Mouse (Mus musculus) adipocyte (in vitro differentiated cells): ENCODE data around the gene Tst.

Experiments
- DNase-seq: peaks from one replicate; pipeline ENCODE4 v3.0.0-alpha.2; 2016; ENCODE audit warnings: low spot score

Gene Tst

DNA sequence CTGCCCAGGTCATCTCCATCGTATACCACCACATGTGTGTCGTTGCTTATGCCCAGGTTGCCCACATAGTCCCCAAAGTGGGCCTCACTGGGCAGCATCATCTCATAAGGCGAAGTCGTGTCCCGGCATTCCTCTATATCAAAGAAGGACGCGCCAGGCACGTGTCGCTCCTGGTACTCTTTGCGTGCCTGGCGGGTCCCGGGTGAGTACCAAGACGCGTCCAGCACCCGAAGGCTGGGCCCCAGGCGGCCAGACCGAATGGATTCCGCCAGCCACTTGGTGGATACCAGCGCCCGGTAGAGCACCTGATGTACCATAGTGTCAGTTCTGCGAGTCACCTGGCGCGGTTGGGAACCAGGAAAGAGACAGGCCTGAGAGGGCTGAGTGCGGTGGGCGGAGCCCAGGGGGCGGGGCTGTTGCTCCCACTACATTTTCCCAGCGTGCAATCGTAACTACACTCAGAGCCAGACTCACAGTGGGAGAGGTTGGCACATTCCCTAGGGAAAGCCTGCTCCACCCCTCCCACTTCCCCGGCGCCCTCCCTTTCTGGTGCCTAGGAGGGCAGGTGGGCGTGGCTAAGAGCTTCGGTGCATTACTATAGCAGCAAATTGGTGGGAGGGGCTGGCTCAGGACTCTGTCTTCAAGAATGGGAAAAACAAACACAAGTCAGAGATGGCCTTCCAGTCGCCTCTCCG lies at the start of gene Tst:
Tst (minus strand) TSS at position 391 of the 695 bp plus-strand sequence.
- peak; percentile 95 for DNase-seq

DNA sequence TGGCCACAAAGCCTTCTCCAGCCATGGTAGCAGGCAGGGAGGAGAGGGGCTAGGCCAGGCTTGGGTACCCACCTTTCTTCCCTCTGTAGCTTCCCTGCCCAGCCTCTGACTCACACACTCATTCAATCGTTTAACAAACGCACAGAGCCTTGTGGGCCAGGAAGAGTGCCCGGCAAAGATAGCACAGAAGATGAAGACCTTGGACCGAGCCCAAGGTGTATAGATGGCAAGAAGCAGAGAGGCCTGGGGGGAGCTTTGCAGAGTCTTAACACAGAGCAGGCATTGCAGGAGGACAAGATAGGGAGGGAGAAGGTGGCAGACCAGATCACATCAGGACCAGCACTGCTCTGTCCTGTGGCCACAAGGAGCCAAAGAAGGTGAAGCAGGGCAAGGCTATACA lies 49.5 kb upstream of the Tst start:
- no peak for DNase-seq

- no peak for DNase-seq
Measured at GRCm38 (mm10) chr15:78452929-78453328, 47.2 kb upstream of the Tst start.

GRCm38 (mm10) chr15:78451201-78451600 lies 45.5 kb upstream of the Tst start:
- DNase-seq, result peak; percentile 26

DNA sequence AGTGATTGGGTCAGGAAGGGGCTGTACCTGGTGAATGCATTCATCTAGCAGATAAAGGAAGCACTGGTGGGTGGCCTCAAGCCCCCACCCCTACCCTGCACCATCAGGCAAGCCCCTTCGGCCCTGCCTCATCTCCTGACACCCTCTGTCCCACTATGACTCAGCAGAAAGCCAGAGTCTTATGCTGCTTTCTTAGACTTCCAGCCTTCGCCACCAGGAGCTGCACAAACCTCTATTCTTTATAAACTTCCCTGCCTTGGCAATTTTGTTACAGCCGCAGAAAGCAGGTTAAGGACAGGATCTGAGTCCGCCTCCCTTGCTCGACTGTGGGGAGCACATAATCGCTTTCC lies 44.7 kb upstream of the Tst start:
- peak; percentile 42 for DNase-seq

- DNase-seq, result peak; percentile 83
Measured at GRCm38 (mm10) chr15:78449694-78450418, 44.1 kb upstream of the Tst start.

DNA sequence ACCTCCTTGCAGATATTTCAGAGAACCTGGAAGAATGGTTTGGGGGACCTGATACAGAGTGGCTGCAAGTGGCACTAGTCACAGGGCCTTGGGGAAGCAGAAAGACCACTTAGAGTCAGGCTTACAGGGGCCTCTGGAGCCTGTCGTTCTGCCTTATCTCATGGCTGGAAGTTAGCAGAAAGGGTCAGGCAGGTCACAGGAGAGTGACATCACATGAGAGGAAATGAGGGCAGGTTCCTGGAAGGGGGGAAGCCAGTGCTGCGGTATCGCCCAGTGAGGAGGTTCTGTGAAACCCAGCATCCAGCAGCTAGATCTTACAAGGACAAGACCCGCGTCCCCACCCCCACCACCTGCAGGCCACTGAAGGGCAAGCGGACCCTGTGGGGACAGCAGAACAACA lies 43.4 kb upstream of the Tst start:
- DNase-seq, result no peak

- DNase-seq, result peak; percentile 98
Measured at GRCm38 (mm10) chr15:78447746-78448535, 42.2 kb upstream of the Tst start.

GRCm38 (mm10) chr15:78447121-78447520 lies 41.4 kb upstream of the Tst start:
- DNase-seq, result peak; percentile 91

DNA sequence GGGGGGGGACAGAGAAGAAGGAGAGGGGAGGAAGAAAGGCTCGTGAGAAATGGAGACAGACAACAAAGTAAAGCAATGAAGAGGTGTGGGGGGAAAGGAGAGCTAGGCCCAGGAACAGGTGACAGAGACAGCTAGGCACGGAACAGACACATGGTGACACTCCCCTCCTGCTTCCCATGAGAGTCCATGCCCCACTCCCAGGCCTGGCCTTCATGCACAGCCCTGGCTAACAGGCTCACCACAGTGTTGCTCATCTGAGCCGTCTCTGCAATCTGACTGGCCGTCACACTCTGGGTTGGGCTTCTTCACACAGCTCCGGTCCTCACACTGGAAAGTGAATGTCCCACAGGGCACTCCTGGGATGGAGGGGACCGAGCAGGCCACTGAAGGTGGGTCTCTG lies 38.1 kb upstream of the Tst start:
- DNase-seq, result no peak

DNA sequence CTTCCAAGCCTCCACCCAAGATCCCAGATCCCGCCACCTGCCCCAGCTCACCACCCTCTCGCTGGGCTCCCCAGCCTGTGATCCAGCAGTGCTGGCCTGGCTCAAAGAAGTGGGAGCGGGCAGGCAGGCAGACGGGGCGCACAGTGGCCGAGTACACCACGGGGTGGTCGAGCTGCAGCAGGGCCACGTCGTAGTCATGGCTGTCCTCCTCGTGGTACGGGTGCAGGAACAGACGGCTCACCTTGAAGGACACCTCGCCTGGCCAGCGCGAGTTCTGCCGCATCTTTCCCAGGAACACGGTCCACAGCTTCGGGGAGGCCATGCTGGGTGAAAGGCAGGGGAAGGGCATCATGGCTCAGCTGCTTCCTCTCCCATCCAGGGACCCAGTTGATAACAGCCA lies 36.5 kb upstream of the Tst start:
- DNase-seq, result no peak

DNA sequence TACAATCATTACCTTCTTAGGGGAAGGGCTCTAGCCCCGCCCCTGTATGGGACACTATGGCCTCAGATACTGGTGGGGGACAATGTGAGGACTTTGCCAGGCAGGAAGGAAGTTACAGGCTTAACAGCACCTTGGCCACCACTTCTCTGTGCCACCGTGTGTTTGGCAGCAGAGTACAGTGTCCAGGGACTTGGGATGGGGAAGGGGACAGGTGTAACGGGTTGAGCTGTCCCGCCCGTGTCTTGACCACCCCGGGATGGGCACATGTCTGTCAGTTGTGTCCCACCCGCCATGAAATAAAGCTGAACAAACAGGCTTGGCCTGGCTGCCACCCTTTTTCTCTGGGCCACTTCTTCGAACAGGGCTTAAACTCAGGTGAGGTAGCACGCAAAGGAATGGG lies 33.3 kb upstream of the Tst start:
- no peak for DNase-seq

GRCm38 (mm10) chr15:78438505-78438904 lies 32.8 kb upstream of the Tst start:
- no peak for DNase-seq

DNA sequence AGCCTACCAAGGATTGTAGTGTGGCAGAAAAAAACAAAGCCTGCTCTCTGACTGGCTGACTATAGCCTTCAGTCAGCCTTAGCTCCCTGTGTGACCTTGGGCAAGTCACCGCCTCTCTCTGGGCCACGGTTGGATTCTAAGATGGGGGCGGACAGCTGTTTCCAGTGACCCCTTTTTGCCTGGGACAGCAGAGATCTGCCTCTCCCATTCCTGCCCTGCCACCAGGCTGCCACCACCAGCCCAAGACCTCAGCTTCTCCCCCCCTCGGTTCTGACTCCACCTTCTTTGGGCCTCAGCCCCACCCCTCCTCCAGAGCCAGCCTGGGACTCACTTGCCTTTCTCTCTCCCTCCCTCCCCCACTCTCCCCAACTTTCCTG lies 32.3 kb upstream of the Tst start:
- no peak for DNase-seq

GRCm38 (mm10) chr15:78437237-78438017 lies 31.7 kb upstream of the Tst start:
- peak; percentile 54 for DNase-seq

- peak; percentile 73 for DNase-seq
Measured at GRCm38 (mm10) chr15:78436380-78437192, 30.9 kb upstream of the Tst start.

- no peak for DNase-seq
Measured at GRCm38 (mm10) chr15:78435681-78436080, 30.0 kb upstream of the Tst start.

DNA sequence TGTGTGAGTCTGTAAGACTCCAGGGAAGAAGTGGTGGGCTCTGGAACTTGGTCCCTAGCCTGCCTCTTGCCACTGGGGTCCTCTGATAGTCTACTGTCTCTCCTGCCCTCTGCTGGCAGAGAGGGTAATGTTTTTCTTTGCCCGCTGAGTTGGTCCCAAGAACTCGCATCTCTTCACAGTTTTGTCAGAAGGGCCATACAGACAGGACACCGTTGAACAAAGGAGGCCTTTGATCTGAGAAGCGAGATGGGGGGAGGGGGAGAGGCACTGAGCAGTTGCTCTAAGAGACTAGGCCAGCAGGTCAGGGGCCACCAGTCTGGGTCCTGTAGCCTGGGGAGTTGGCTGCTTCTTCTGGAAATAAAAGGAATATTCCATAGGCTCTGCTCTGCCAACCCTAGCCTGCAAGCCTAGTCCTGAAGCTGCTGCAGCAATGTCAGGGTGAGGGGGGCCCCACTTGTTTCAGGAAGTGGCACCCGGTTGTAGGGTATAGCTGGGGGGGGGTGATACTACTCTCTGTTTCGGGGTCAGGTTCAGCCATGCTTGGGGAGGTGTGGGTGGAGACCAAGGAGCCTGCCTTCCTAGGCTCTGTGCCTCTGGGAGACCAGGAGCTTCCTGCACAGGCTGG lies 29.3 kb upstream of the Tst start:
- peak; percentile 43 for DNase-seq

- peak; percentile 63 for DNase-seq
Measured at GRCm38 (mm10) chr15:78431541-78432121, 25.9 kb upstream of the Tst start.

DNA sequence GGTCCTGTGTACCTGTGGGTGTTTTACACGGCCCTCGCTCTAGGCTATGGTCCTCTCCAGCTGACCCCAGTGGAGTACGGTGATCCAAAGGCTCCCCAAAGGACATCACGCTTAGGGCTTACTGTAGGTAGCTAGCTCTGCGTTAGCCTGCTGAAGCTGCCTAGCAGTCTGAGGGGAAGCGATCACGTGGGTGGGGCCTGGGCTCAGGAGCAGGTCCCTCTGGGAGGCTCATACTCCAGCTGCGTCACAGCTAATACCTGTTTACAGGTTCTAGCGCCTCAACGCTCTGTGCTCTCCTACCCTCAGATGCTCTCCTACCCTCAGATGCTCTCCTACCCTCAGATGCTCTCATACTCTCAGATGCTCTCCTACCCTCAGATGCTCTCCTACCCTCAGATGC lies 25.2 kb upstream of the Tst start:
- no peak for DNase-seq
